Mouse (Mus musculus) G1E (cell line): ENCODE data around the gene Aldh3b1.
"Not testable (repeated sequence)": the region's sequence is repeated elsewhere in the genome, so short reads cannot be mapped to it uniquely, and the experiment has no call there.

Experiments
- GATA1 ChIP-seq: IDR thresholded peaks from 2 replicates; pipeline ENCODE4 v1.6.1; 2012; ENCODE audit warnings: borderline replicate concordance, low read length, inconsistent platforms, mixed read lengths
- GATA2 ChIP-seq: IDR thresholded peaks from 2 replicates; pipeline ENCODE4 v1.6.1; 2012; ENCODE audit warnings: low read depth, low read length, inconsistent platforms, borderline replicate concordance

- TF ChIP-seq GATA2, GATA1: not testable (repeated sequence)
Measured at GRCm38 (mm10) chr19:3957296-3958036, 27.9 kb upstream of the Aldh3b1 start.
